Mouse (Mus musculus): ENCODE measurements at regions not wholly inside any gene's neighbourhood (a gene's known extent, or its start where the extent isn't known, plus 50 kb on each side); places are given as distances from the start of the nearest gene placed in this dataset.

GRCm38 (mm10) chr5:75761459-75762310 lies 187.0 kb downstream of the Kit start:
- DNase-seq (ENCODE audit: low spot score) = no peak

- DNase-seq (ENCODE audit: low spot score) = no peak
These were observed 181.5 kb downstream of the Kit start for GRCm38 (mm10) chr5:75756168-75756567.

- no peak for DNase-seq (ENCODE audit: low spot score)
These were observed 179.6 kb downstream of the Kit start for GRCm38 (mm10) chr5:75754356-75754755.

GRCm38 (mm10) chr5:75745311-75745710 lies 170.6 kb downstream of the Kit start:
- DNase-seq (ENCODE audit: low spot score) = no peak

- DNase-seq (ENCODE audit: low spot score) = no peak
These were observed 169.8 kb downstream of the Kit start for GRCm38 (mm10) chr5:75744475-75745045.

- DNase-seq (ENCODE audit: low spot score) = no peak
These were observed 164.6 kb downstream of the Kit start for GRCm38 (mm10) chr5:75739336-75739735.

GRCm38 (mm10) chr5:75738445-75738844 lies 163.7 kb downstream of the Kit start:
- DNase-seq (ENCODE audit: low spot score) = no peak

GRCm38 (mm10) chr5:75737752-75738151 lies 163.0 kb downstream of the Kit start:
- no peak for DNase-seq (ENCODE audit: low spot score)

GRCm38 (mm10) chr5:75736318-75736717 lies 161.6 kb downstream of the Kit start:
- no peak for DNase-seq (ENCODE audit: low spot score)

GRCm38 (mm10) chr5:75734508-75734907 lies 159.8 kb downstream of the Kit start:
- no peak for DNase-seq (ENCODE audit: low spot score)

GRCm38 (mm10) chr5:75734043-75734442 lies 159.3 kb downstream of the Kit start:
- no peak for DNase-seq (ENCODE audit: low spot score)

- DNase-seq (ENCODE audit: low spot score) = no peak
These were observed 156.5 kb downstream of the Kit start for GRCm38 (mm10) chr5:75731236-75731635.

- DNase-seq (ENCODE audit: low spot score) = no peak
These were observed 156.0 kb downstream of the Kit start for GRCm38 (mm10) chr5:75730698-75731097.

GRCm38 (mm10) chr5:75721291-75721690 lies 146.6 kb downstream of the Kit start:
- no peak for DNase-seq (ENCODE audit: low spot score)

GRCm38 (mm10) chr5:75720091-75720940 lies 145.6 kb downstream of the Kit start:
- no peak for DNase-seq (ENCODE audit: low spot score)

GRCm38 (mm10) chr5:75718511-75719225 lies 144.0 kb downstream of the Kit start:
- no peak for DNase-seq (ENCODE audit: low spot score)

Measured in ovary, postnatal 10 days (tissue).